Mouse (Mus musculus) hindbrain, embryonic 14.5 days (tissue): ENCODE measurements around the gene Hipk2. TPM values are rescaled to one million over a fixed set of nuclear protein-coding genes. Genes with fewer than 3 reads are reported as not detected.

Experiments
- ATAC-seq: fragments of 200-750 bp; cut with Nextera tagmentation; 2 replicates; pipeline ENCODE4 v1.8.0; 2017; ENCODE audit warnings: moderate number of reproducible peaks, mild to moderate bottlenecking, moderate TSS enrichment, moderate library complexity; ENCODE audit not compliant: low FRiP score
- DNase-seq: peaks from one replicate; pipeline ENCODE4 v3.0.0-alpha.2; 2015; ENCODE audit warnings: low spot score
- H3K27ac ChIP-seq: fragments of 300-500 bp; sonication (generic); 2 replicates; pipeline ENCODE4 v1.5.1; 2014; ENCODE audit warnings: mild to moderate bottlenecking, moderate library complexity
- H3K27me3 ChIP-seq: fragments of 300-500 bp; sonication (generic); 2 replicates; pipeline ENCODE4 v1.6.1; 2014; ENCODE audit warnings: mild to moderate bottlenecking, low read length, mixed read lengths; ENCODE audit not compliant: control insufficient read depth, insufficient read depth
- H3K36me3 ChIP-seq: fragments of 300-500 bp; sonication (generic); replicated peaks from 2 replicates; pipeline ENCODE4 v1.6.1; 2014; ENCODE audit not compliant: control insufficient read depth, insufficient read depth
- H3K4me1 ChIP-seq: fragments of 300-500 bp; sonication (generic); replicated peaks from 2 replicates; pipeline ENCODE4 v1.6.1; 2014; ENCODE audit warnings: antibody characterized with exemption, low read length, mixed read lengths; ENCODE audit not compliant: control insufficient read depth, insufficient read depth
- H3K4me2 ChIP-seq: fragments of 300-500 bp; sonication (generic); replicated peaks from 2 replicates; pipeline ENCODE4 v1.6.1; 2014; ENCODE audit warnings: mild to moderate bottlenecking, moderate library complexity
- H3K4me3 ChIP-seq: fragments of 300-500 bp; sonication (generic); replicated peaks from 2 replicates; pipeline ENCODE4 v1.5.1; 2014; ENCODE audit warnings: mild to moderate bottlenecking, low read length
- H3K9ac ChIP-seq: fragments of 300-500 bp; sonication (generic); 2 replicates; pipeline ENCODE4 v1.6.1; 2014
- H3K9me3 ChIP-seq: fragments of 300-500 bp; sonication (generic); 2 replicates; pipeline ENCODE4 v1.6.1; 2016; ENCODE audit warnings: low read length; ENCODE audit not compliant: control insufficient read depth
- WGBS: fragments of 180-500 bp; shearing (Covaris S2); extraction: QIAGEN DNeasy Blood & Tissue Kit; methylation state at CpG from one replicate; pipeline ENCODE4 v1.1.7; 2014; 5-methylcytosine and 5-hydroxymethylcytosine counted together
- polyA plus RNA-seq: library from polyadenylated mRNA; unstranded; fragments of >200 nt; fragmentation: Nextera tagmentation; extraction: Ambion mirVana; gene quantifications from 2 replicates; pipeline ENCODE4 v1.2.1, GENCODE M21; 2014

Gene Hipk2
- polyA plus RNA-seq, 1 experiment from 2014 or later: 36.9 TPM

DNA sequence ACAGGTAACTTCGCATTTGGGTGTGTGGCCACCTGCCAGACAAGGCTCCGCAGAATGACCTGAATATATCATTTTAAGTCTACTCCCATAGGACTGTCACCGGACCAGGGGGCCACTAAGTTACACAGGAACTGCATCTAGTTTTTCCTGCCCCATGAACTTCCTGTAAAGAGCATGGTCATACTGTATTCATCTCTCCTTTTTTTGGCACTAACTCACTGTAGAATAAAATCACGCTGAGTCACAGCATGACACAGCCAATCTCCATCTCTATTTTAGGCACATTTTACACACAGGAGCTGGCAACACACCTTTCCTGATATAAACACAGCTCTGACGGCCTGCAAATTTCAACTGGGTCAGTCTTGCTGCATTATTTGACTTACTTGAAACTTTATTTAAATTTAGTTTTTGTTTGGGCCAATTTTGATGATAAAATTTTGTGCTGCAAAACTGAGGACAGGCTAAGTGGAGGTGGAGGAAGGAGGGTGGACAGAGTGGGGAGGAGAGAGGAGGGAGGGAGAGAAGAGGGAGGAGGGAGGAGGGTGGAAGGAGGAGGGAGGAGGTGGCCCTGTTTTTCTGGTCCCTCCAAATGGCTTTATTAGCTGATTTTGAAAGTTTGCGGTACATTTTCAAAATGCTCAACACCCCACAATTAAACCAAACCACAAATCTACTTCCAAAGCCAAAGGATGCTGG lies 88.0 kb downstream of the Hipk2 start:
- no peaks in the 10 kb centered on the region for H3K36me3 ChIP-seq
- DNase-seq (no peak), ATAC-seq (no peak)
- H3K4me3 ChIP-seq: no peak overlapping the region
- no peak overlapping the region for H3K9ac ChIP-seq
- H3K27me3 ChIP-seq: no peaks in the 10 kb centered on the region
- no peak overlapping the region for H3K4me2 ChIP-seq
- no peaks in the 10 kb centered on the region for H3K9me3 ChIP-seq
- WGBS: 91% methylated on average over 6 of the region's 6 CpGs
- H3K27ac ChIP-seq: no peak overlapping the region
- H3K4me1 ChIP-seq: peaks cover 6% of the 10 kb centered on the region; the same call in 1 of the 2 replicates

GRCm38 (mm10) chr6:38787134-38787533 lies 88.8 kb downstream of the Hipk2 start:
- Histone ChIP-seq H3K27me3 (no peaks in the 10 kb centered on the region), H3K36me3 (no peaks in the 10 kb centered on the region), H3K4me1 (peaks cover 6% of the 10 kb centered on the region; the same call in 1 of the 2 replicates), H3K27ac (no peak overlapping the region), H3K9ac (no peak overlapping the region), H3K4me3 (no peak overlapping the region), H3K9me3 (no peaks in the 10 kb centered on the region), H3K4me2 (no peak overlapping the region)
- 61% methylated on average over 1 of the region's 1 CpGs for WGBS
- ATAC-seq (no peak), DNase-seq (no peak)

GRCm38 (mm10) chr6:38785747-38786146 lies 90.2 kb downstream of the Hipk2 start:
- H3K4me1 ChIP-seq: peaks cover 6% of the 10 kb centered on the region; the same call in 1 of the 2 replicates
- ATAC-seq: no peak; the same call in 1 of the 2 replicates
- no peak overlapping the region for H3K9ac ChIP-seq
- H3K36me3 ChIP-seq: no peaks in the 10 kb centered on the region
- H3K27ac ChIP-seq: peak overlapping the region; percentile 38; the same call in 1 of the 2 replicates
- DNase-seq: no peak
- no peaks in the 10 kb centered on the region for H3K9me3 ChIP-seq
- H3K27me3 ChIP-seq: no peaks in the 10 kb centered on the region
- no peak overlapping the region for H3K4me2 ChIP-seq
- H3K4me3 ChIP-seq: no peak overlapping the region
- 52% methylated on average over 1 of the region's 1 CpGs for WGBS

DNA sequence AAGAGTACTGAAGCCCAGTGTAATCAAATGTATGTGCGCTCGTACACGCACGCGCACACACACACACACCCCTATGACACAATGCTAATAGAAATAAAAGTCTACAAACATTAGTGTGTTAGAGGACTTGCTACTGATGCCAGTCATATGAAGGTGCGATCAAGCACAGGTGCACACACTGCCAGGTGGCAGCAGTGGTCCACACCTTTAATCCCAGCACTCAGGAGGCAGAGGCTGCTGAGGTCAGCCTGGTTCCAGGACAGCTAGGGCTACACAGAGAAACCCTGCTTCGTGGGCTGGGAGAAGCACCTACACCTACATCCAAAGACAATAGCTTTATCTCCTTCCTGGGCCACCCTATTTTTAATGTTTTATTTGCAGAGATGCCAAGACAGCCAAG lies 96.6 kb downstream of the Hipk2 start:
- DNase-seq: no peak
- WGBS: 97% methylated on average over 7 of the region's 7 CpGs
- no peak overlapping the region for H3K4me3 ChIP-seq
- no peak overlapping the region for H3K27ac ChIP-seq
- ATAC-seq: no peak
- H3K36me3 ChIP-seq: no peaks in the 10 kb centered on the region
- no peaks in the 10 kb centered on the region for H3K27me3 ChIP-seq
- H3K4me1 ChIP-seq: no peaks in the 10 kb centered on the region
- no peak overlapping the region for H3K4me2 ChIP-seq
- H3K9ac ChIP-seq: no peak overlapping the region
- H3K9me3 ChIP-seq: no peaks in the 10 kb centered on the region

DNA sequence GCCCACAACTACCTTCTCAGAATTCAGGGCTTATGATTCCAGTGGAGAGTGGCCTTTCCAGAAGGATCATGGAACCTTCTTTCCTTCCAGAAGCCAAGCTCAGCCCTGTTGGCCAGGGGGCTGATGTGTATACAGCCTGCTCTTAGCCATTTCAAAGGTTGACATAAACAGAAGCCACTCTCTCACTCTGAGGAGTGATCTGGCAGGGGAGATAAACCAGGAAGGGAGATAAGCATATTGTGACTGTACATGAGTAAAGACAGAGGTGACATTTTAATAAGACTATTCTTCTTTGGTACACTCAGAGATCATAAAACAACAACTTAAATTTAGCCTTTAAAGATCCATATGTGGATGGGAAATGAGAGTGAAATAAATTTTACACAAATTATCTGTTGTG lies 97.1 kb downstream of the Hipk2 start:
- H3K4me3 ChIP-seq: no peak overlapping the region
- no peaks in the 10 kb centered on the region for H3K36me3 ChIP-seq
- no peak overlapping the region for H3K4me2 ChIP-seq
- no peaks in the 10 kb centered on the region for H3K4me1 ChIP-seq
- H3K9ac ChIP-seq: no peak overlapping the region
- DNase-seq: no peak
- no peaks in the 10 kb centered on the region for H3K9me3 ChIP-seq
- no peaks in the 10 kb centered on the region for H3K27me3 ChIP-seq
- ATAC-seq: no peak
- no peak overlapping the region for H3K27ac ChIP-seq

GRCm38 (mm10) chr6:38776000-38776584 lies 99.9 kb downstream of the Hipk2 start:
- H3K27ac ChIP-seq: no peak overlapping the region
- no peak overlapping the region for H3K4me2 ChIP-seq
- no peaks in the 10 kb centered on the region for H3K4me1 ChIP-seq
- ATAC-seq (no peak), DNase-seq (no peak)
- no peaks in the 10 kb centered on the region for H3K9me3 ChIP-seq
- 70% methylated on average over 2 of the region's 2 CpGs for WGBS
- H3K9ac ChIP-seq: no peak overlapping the region
- H3K4me3 ChIP-seq: no peak overlapping the region
- H3K36me3 ChIP-seq: no peaks in the 10 kb centered on the region
- H3K27me3 ChIP-seq: no peaks in the 10 kb centered on the region

DNA sequence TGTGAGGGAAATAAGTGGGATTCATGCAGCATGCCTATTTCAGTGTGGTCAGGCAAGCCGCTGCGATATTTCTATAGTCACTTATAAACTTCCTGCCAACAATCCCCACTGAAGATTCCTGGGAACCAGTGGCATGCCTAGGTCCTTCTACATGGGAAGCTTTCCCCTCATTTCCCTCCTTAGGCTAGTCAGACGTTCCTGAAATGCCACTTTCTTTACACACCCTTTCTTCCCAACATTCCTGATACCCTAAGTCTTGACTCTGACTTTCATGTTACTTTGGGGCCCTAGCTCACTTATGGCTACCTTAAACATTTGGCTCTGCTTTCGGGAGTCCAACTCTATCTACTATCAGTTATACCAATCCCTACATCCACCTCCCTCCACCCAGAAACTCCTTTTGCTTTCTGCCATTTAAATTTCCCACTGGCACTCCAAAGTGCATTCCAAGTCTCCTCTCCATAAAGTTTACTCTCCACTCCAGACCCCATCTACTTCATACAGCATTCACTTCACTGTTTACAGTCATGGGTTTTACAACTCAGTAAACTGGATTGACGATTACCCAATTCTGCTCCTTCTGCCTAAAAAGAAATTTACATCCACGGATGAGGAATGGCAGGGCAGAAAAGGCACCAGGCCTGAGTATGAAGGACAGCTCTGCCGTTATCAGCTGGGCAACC lies 103.0 kb downstream of the Hipk2 start:
- DNase-seq (no peak), ATAC-seq (no peak)
- no peak overlapping the region for H3K4me3 ChIP-seq
- H3K9ac ChIP-seq: no peak overlapping the region
- H3K27me3 ChIP-seq: no peaks in the 10 kb centered on the region
- 90% methylated on average over 7 of the region's 7 CpGs for WGBS
- no peaks in the 10 kb centered on the region for H3K9me3 ChIP-seq
- H3K4me2 ChIP-seq: no peak overlapping the region
- H3K36me3 ChIP-seq: no peaks in the 10 kb centered on the region
- no peak overlapping the region for H3K27ac ChIP-seq
- no peaks in the 10 kb centered on the region for H3K4me1 ChIP-seq

- no peak for ATAC-seq
- Histone ChIP-seq H3K4me1 (no peaks in the 10 kb centered on the region; the same call in 1 of the 2 replicates), H3K27ac (no peak overlapping the region), H3K27me3 (no peaks in the 10 kb centered on the region), H3K9me3 (no peaks in the 10 kb centered on the region), H3K4me3 (no peak overlapping the region), H3K9ac (no peak overlapping the region), H3K4me2 (no peak overlapping the region), H3K36me3 (no peaks in the 10 kb centered on the region)
- 74% methylated on average over 4 of the region's 4 CpGs for WGBS
- no peak for DNase-seq
These were observed 104.8 kb downstream of the Hipk2 start for GRCm38 (mm10) chr6:38771061-38771667.

GRCm38 (mm10) chr6:38769627-38770026 lies 106.3 kb downstream of the Hipk2 start:
- DNase-seq (no peak), ATAC-seq (no peak)
- H3K4me2 ChIP-seq: no peak overlapping the region
- no peak overlapping the region for H3K9ac ChIP-seq
- no peaks in the 10 kb centered on the region for H3K36me3 ChIP-seq
- H3K4me3 ChIP-seq: no peak overlapping the region
- no peaks in the 10 kb centered on the region for H3K9me3 ChIP-seq
- no peaks in the 10 kb centered on the region; the same call in 1 of the 2 replicates for H3K4me1 ChIP-seq
- WGBS: 94% methylated on average over 2 of the region's 2 CpGs
- no peak overlapping the region for H3K27ac ChIP-seq
- no peaks in the 10 kb centered on the region for H3K27me3 ChIP-seq
